Mouse (Mus musculus) embryonic facial prominence, embryonic 11.5 days (tissue): Measurements from ENCODE around the gene Lrrfip2. TPM values are rescaled to one million over a fixed set of nuclear protein-coding genes. Genes with fewer than 3 reads are reported as not detected.
A peak's percentile ranks its signal among the peaks of the same experiment; 100 is the strongest.

Experiments used
- ATAC-seq: fragments of 200-750 bp; cut with Nextera tagmentation; replicated peaks from 2 replicates; pipeline ENCODE4 v1.8.0; 2017; ENCODE audit warnings: low read depth; ENCODE audit not compliant: insufficient number of reproducible peaks, low FRiP score, low TSS enrichment
- DNase-seq: peaks from one replicate; pipeline ENCODE4 v3.0.0-alpha.2; 2015; ENCODE audit warnings: low spot score
- H3K27ac ChIP-seq: fragments of 300-500 bp; sonication (generic); replicated peaks from 2 replicates; pipeline ENCODE4 v1.5.1; 2014; ENCODE audit warnings: mild to moderate bottlenecking, low read depth, low read length, control low read depth
- H3K27me3 ChIP-seq: fragments of 300-500 bp; sonication (generic); 2 replicates; pipeline ENCODE4 v1.6.1; 2014; ENCODE audit warnings: mild to moderate bottlenecking, low read length, moderate library complexity, mixed read lengths; ENCODE audit not compliant: control insufficient read depth, insufficient read depth
- H3K36me3 ChIP-seq: fragments of 300-500 bp; sonication (generic); replicated peaks from 2 replicates; pipeline ENCODE4 v1.6.1; 2014; ENCODE audit warnings: low read depth, mild to moderate bottlenecking, low read length, moderate library complexity, mixed read lengths; ENCODE audit not compliant: control insufficient read depth, insufficient read depth
- H3K4me1 ChIP-seq: fragments of 300-500 bp; sonication (generic); 2 replicates; pipeline ENCODE4 v1.6.1; 2014; ENCODE audit warnings: low read length, mixed read lengths; ENCODE audit not compliant: control insufficient read depth, insufficient read depth
- H3K4me2 ChIP-seq: fragments of 300-500 bp; sonication (generic); 2 replicates; pipeline ENCODE4 v1.6.1; 2014; ENCODE audit warnings: low read depth, mild to moderate bottlenecking, control low read depth, low read length, moderate library complexity
- H3K4me3 ChIP-seq: fragments of 300-500 bp; sonication (generic); 2 replicates; pipeline ENCODE4 v1.5.1; 2014; ENCODE audit warnings: low read depth, low read length, control low read depth
- H3K9ac ChIP-seq: fragments of 300-500 bp; sonication (generic); replicated peaks from 2 replicates; pipeline ENCODE4 v1.6.1; 2014; ENCODE audit warnings: mild to moderate bottlenecking, control low read depth, low read length
- H3K9me3 ChIP-seq: fragments of 300-500 bp; sonication (generic); replicated peaks from 2 replicates; pipeline ENCODE4 v1.6.1; 2016; ENCODE audit warnings: mild to moderate bottlenecking, low read length, inconsistent platforms, mixed read lengths; ENCODE audit not compliant: control insufficient read depth
- WGBS: fragments of 180-500 bp; shearing (Covaris S2); extraction: QIAGEN DNeasy Blood & Tissue Kit; methylation state at CpG from one replicate; pipeline ENCODE4 v1.1.7; 2014; 5-methylcytosine and 5-hydroxymethylcytosine counted together
- polyA plus RNA-seq: library from polyadenylated mRNA; unstranded; fragments of >200 nt; fragmentation: Nextera tagmentation; extraction: Ambion mirVana; gene quantifications from 2 replicates; pipeline ENCODE4 v1.2.1, GENCODE M21; 2014

Lrrfip2 gene
- polyA plus RNA-seq, 1 experiment from 2014 or later: 49.2 TPM

DNA sequence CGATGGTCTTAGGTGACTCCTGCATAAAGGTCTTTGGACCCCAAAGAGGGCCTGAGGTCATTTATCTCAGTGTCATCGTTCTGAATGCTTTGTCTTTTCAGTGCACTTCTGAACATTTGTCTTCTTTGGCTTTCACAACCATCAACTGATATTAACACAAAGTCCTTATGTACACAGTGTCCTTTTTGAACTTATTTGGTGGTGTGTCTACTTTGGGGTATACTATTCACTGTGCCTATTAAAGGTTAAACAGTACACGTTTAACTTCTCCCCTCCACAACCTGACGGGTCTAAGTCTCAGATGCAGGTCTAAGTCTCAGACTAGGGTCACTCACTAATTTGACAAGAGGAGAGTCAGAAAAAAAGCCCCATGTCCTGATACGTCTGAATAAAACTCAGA is 153.2 kb downstream of the Lrrfip2 start:
- peak overlapping the region; percentile 55 for H3K4me2 ChIP-seq
- no peaks in the 10 kb centered on the region for H3K36me3 ChIP-seq
- DNase-seq: no peak
- peak overlapping the region; percentile 87; the same call in 1 of the 2 replicates for H3K27ac ChIP-seq
- no peaks in the 10 kb centered on the region for H3K27me3 ChIP-seq
- peak overlapping the region; percentile 78 for H3K4me3 ChIP-seq
- peak overlapping the region; percentile 87 for H3K9ac ChIP-seq
- no peak for ATAC-seq
- WGBS: 16% methylated on average over 5 of the region's 5 CpGs
- no peaks in the 10 kb centered on the region; the same call in 1 of the 2 replicates for H3K4me1 ChIP-seq
- H3K9me3 ChIP-seq: no peaks in the 10 kb centered on the region

GRCm38 (mm10) chr9:111271056-111271433 is 153.7 kb downstream of the Lrrfip2 start:
- Histone ChIP-seq H3K9ac (peak overlapping the region; percentile 87), H3K27me3 (no peaks in the 10 kb centered on the region), H3K4me2 (peak overlapping the region; percentile 55), H3K36me3 (no peaks in the 10 kb centered on the region), H3K4me3 (peak overlapping the region; percentile 78), H3K9me3 (no peaks in the 10 kb centered on the region), H3K4me1 (no peaks in the 10 kb centered on the region; the same call in 1 of the 2 replicates), H3K27ac (peak overlapping the region; percentile 87)
- under 1% methylated on average over 32 of the region's 32 CpGs for WGBS
- DNase-seq (no peak), ATAC-seq (peak; percentile 68)

DNA sequence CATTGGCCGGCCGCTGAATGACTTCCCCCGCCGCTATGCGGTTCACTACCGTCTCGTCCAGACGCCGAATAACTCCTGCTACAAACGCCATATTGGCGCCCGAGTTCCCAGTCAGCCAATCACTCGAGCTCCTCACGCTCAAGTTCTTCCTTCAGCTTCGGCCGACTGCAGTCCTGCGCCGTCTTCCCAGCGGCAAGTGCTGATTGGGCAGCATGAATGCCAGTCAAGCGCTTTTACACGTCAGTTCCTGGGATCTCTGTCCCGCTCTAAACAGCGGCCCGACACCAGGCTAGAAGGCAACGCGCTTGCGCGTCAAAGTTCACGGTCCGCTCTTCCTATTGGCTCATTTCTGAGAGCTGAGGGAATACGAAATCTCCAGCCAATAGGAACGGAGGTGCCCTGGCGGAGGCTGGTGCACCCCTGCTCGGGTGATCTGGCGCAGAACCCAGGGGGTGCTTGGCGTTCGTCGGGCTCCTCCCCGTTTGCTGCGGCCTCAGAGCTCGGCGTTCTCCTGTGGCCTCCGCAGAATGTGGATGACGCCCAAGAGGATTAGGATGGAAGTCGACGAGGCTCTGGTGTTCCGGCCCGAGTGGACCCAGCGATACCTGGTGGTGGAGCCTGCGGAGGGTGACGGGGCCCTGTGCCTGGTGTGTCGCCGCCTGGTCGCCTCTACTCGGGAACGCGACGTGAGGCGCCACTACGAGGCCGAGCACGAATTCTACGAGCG is 154.2 kb downstream of the Lrrfip2 start, which contains the start of the genes Mlh1 and Epm2aip1:
Gene Mlh1 (minus strand): TSS at position 358 of the 727 bp plus-strand sequence.
Gene Epm2aip1 (plus strand): TSS at position 496 of the 727 bp plus-strand sequence.
- peak; percentile 99 for DNase-seq
- no peaks in the 10 kb centered on the region for H3K27me3 ChIP-seq
- peak; percentile 100 for ATAC-seq
- H3K4me3 ChIP-seq: peak within 1 kb of the TSS; percentile 82
- H3K9me3 ChIP-seq: no peaks in the 10 kb centered on the region
- peak within 1 kb of the TSS; percentile 67 for H3K4me2 ChIP-seq
- no peaks in the 10 kb centered on the region; the same call in 1 of the 2 replicates for H3K4me1 ChIP-seq
- peak within 1 kb of the TSS; percentile 92 for H3K27ac ChIP-seq
- peak within 1 kb of the TSS; percentile 92 for H3K9ac ChIP-seq
- WGBS: under 1% methylated on average over 64 of the region's 64 CpGs
- no peaks in the 10 kb centered on the region for H3K36me3 ChIP-seq

GRCm38 (mm10) chr9:111272356-111272755 is 155.0 kb downstream of the Lrrfip2 start:
- peak; percentile 9 for DNase-seq
- H3K4me1 ChIP-seq: no peaks in the 10 kb centered on the region; the same call in 1 of the 2 replicates
- no peaks in the 10 kb centered on the region for H3K27me3 ChIP-seq
- ATAC-seq: no peak
- peak overlapping the region; percentile 67 for H3K4me2 ChIP-seq
- peak overlapping the region; percentile 82 for H3K4me3 ChIP-seq
- no peaks in the 10 kb centered on the region for H3K9me3 ChIP-seq
- peak overlapping the region; percentile 92 for H3K9ac ChIP-seq
- 12% methylated on average over 19 of the region's 19 CpGs for WGBS
- H3K36me3 ChIP-seq: no peaks in the 10 kb centered on the region
- peak overlapping the region; percentile 92 for H3K27ac ChIP-seq

DNA sequence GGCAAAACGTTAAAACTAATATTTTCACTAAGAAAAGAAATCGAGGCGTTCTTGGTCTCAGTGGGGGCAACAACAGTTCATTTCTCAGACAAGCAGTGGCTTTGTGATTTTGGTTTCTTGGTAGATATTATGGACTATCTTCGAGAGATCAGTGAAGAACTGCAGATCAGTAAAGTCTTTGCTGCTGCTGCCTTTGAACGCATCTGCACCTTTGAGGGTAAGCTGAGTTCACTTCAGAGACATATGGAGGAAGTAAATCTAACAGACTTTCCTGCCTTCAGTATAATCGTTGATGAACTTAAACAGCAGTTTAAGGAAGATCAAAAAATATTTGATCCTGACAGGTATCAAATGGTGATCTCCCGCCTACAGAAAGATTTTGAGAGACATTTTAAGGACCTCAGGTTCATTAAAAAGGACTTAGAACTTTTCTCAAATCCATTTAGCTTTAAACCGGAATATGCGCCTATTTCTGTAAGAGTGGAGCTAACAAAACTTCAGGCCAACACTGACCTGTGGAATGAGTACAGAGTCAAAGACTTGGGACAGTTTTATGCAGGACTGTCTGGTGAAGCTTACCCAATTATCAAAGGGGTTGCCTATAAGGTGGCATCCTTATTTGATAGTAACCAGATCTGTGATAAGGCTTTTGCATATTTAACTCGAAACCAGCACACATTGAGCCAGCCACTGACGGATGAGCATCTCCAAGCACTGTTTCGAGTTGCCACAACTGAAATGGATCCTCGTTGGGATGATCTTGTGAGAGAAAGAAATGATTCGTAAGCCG is 155.8 kb downstream of the Lrrfip2 start:
- 82% methylated on average over 15 of the region's 15 CpGs for WGBS
- ATAC-seq: no peak
- Histone ChIP-seq H3K9me3 (no peaks in the 10 kb centered on the region), H3K9ac (peak overlapping the region; percentile 92), H3K4me3 (peak overlapping the region; percentile 82), H3K27ac (no peak overlapping the region), H3K4me1 (no peaks in the 10 kb centered on the region; the same call in 1 of the 2 replicates), H3K4me2 (peak overlapping the region; percentile 67), H3K27me3 (no peaks in the 10 kb centered on the region), H3K36me3 (no peaks in the 10 kb centered on the region)
- no peak for DNase-seq

GRCm38 (mm10) chr9:111273958-111274357 is 156.6 kb downstream of the Lrrfip2 start:
- Histone ChIP-seq H3K36me3 (no peaks in the 10 kb centered on the region), H3K4me2 (no peak overlapping the region), H3K27me3 (no peaks in the 10 kb centered on the region), H3K4me1 (no peaks in the 10 kb centered on the region; the same call in 1 of the 2 replicates), H3K9me3 (no peaks in the 10 kb centered on the region), H3K4me3 (no peak overlapping the region), H3K9ac (no peak overlapping the region), H3K27ac (no peak overlapping the region)
- no peak for ATAC-seq
- no peak for DNase-seq
- 93% methylated on average over 1 of the region's 1 CpGs for WGBS

DNA sequence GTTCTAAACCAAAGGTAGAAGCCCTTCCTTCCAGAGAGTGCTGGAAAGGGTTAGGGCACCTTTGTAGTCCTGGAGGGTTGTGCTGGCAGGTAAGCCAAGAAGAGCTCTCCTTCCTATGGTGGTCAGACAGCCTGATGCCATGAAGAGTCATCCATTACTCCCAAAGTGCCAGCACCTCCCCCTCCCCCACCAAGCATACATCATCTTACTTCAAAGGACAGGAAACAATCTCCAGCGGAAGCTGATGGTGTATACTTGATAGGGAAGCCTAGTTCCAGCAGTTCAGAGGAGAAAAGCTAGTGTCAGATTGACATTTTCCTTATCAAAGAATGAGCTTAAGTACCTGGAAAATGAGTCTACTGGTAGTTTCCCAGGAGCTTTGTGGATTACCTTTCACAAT is 157.8 kb downstream of the Lrrfip2 start:
- Histone ChIP-seq H3K4me3 (no peak overlapping the region), H3K27ac (no peak overlapping the region), H3K36me3 (no peaks in the 10 kb centered on the region), H3K9ac (no peak overlapping the region), H3K27me3 (no peaks in the 10 kb centered on the region), H3K9me3 (no peaks in the 10 kb centered on the region), H3K4me1 (no peaks in the 10 kb centered on the region; the same call in 1 of the 2 replicates), H3K4me2 (0 out of 2 replicates have a peak overlapping the region, but pooled peaks have one; percentile 4)
- 55% methylated on average over 1 of the region's 1 CpGs for WGBS
- ATAC-seq (no peak), DNase-seq (no peak)
